Mouse (Mus musculus): Measurements from ENCODE around the gene Entpd6. TPM values are rescaled to one million over a fixed set of nuclear protein-coding genes. Genes with fewer than 3 reads are reported as not detected.

Gene Entpd6
- polyA plus RNA-seq (2015; fragmentation: Nextera tagmentation; extraction: Ambion mirVana): 23.5 and 24.2 TPM in 2 replicates

GRCm38 (mm10) chr2:150748854-150749253 is at the start of gene Entpd6:
Gene Entpd6, plus strand, starts transcription at chr2:150749042.
- H3K4me3 ChIP-seq (ENCODE audit: low read depth, low read length): peak within 1 kb of the TSS; percentile 62
- WGBS: under 1% methylated on average over 30 of the region's 30 CpGs
- no peaks in the 10 kb centered on the region for H3K9me3 ChIP-seq (ENCODE audit: control insufficient read depth, low read length)
- peak within 1 kb of the TSS; percentile 76 for H3K9ac ChIP-seq (ENCODE audit: low read length)
- peaks cover 4% of the 10 kb centered on the region for H3K4me1 ChIP-seq (replicated peaks; ENCODE audit: control insufficient read depth, insufficient read depth)
- peaks cover 5% of the 10 kb centered on the region; the same call in 1 of the 2 replicates for H3K36me3 ChIP-seq (ENCODE audit: control insufficient read depth, insufficient read depth, low read length)
- H3K27ac ChIP-seq (replicated peaks): peak within 1 kb of the TSS; percentile 88
- no peaks in the 10 kb centered on the region for H3K27me3 ChIP-seq (ENCODE audit: control insufficient read depth, insufficient read depth, low read length)
- ATAC-seq (ENCODE audit: low FRiP score, low TSS enrichment): peak; percentile 97
- peak within 1 kb of the TSS; percentile 100 for H3K4me2 ChIP-seq (replicated peaks; ENCODE audit: low read depth)
- TF ChIP-seq CTCF (IDR thresholded peaks at IDR 0.05; ENCODE audit: low read depth) (peak; percentile 93), EP300 (optimal IDR thresholded peaks at IDR 0.05) (no peak)
- peak; percentile 96 for DNase-seq (ENCODE audit: low spot score)

GRCm38 (mm10) chr2:150712167-150712674 is 36.6 kb upstream of the Entpd6 start:
- no peaks in the 10 kb centered on the region for H3K9me3 ChIP-seq (ENCODE audit: control insufficient read depth, low read length)
- no peak for ATAC-seq (ENCODE audit: low FRiP score, low TSS enrichment)
- H3K36me3 ChIP-seq (ENCODE audit: control insufficient read depth, insufficient read depth, low read length): no peaks in the 10 kb centered on the region
- H3K4me2 ChIP-seq (replicated peaks; ENCODE audit: low read depth): no peak overlapping the region
- H3K4me3 ChIP-seq (ENCODE audit: low read depth, low read length): no peak overlapping the region
- no peak for TF ChIP-seq CTCF (IDR thresholded peaks at IDR 0.05; ENCODE audit: low read depth)
- no peak for TF ChIP-seq EP300 (optimal IDR thresholded peaks at IDR 0.05)
- H3K4me1 ChIP-seq (replicated peaks; ENCODE audit: control insufficient read depth, insufficient read depth): no peaks in the 10 kb centered on the region
- H3K9ac ChIP-seq (ENCODE audit: low read length): no peak overlapping the region
- no peaks in the 10 kb centered on the region for H3K27me3 ChIP-seq (ENCODE audit: control insufficient read depth, insufficient read depth, low read length)
- no peak for DNase-seq (ENCODE audit: low spot score)
- H3K27ac ChIP-seq (replicated peaks): no peak overlapping the region
- 85% methylated on average over 4 of the region's 4 CpGs for WGBS

- no peak for ATAC-seq (ENCODE audit: low FRiP score, low TSS enrichment)
- no peak for TF ChIP-seq EP300 (optimal IDR thresholded peaks at IDR 0.05)
- TF ChIP-seq CTCF (IDR thresholded peaks at IDR 0.05; ENCODE audit: low read depth): no peak
- WGBS: 59% methylated on average over 11 of the region's 11 CpGs
Measured at GRCm38 (mm10) chr2:150735756-150736576, 12.9 kb upstream of the Entpd6 start.

GRCm38 (mm10) chr2:150737881-150738280 is 11.0 kb upstream of the Entpd6 start:
- 71% methylated on average over 9 of the region's 9 CpGs for WGBS

More at GRCm38 (mm10) chr2:150735756-150736576, 12.9 kb upstream of the Entpd6 start:
- no peak overlapping the region for H3K27ac ChIP-seq (replicated peaks)
- H3K27me3 ChIP-seq (ENCODE audit: control insufficient read depth, insufficient read depth, low read length): no peaks in the 10 kb centered on the region
- H3K9me3 ChIP-seq (ENCODE audit: control insufficient read depth, low read length): no peaks in the 10 kb centered on the region
- H3K4me3 ChIP-seq (ENCODE audit: low read depth, low read length): no peak overlapping the region
- H3K4me1 ChIP-seq (replicated peaks; ENCODE audit: control insufficient read depth, insufficient read depth): no peaks in the 10 kb centered on the region
- H3K4me2 ChIP-seq (replicated peaks; ENCODE audit: low read depth): no peak overlapping the region
- DNase-seq (ENCODE audit: low spot score): no peak
- H3K36me3 ChIP-seq (ENCODE audit: control insufficient read depth, insufficient read depth, low read length): no peaks in the 10 kb centered on the region
- H3K9ac ChIP-seq (ENCODE audit: low read length): no peak overlapping the region

GRCm38 (mm10) chr2:150740145-150740841 is 8.5 kb upstream of the Entpd6 start:
- Histone ChIP-seq H3K36me3 (ENCODE audit: control insufficient read depth, insufficient read depth, low read length) (no peaks in the 10 kb centered on the region), H3K27ac (replicated peaks) (no peak overlapping the region), H3K4me3 (ENCODE audit: low read depth, low read length) (no peak overlapping the region), H3K9me3 (ENCODE audit: control insufficient read depth, low read length) (no peaks in the 10 kb centered on the region), H3K4me2 (replicated peaks; ENCODE audit: low read depth) (no peak overlapping the region), H3K4me1 (replicated peaks; ENCODE audit: control insufficient read depth, insufficient read depth) (no peaks in the 10 kb centered on the region), H3K9ac (ENCODE audit: low read length) (no peak overlapping the region), H3K27me3 (ENCODE audit: control insufficient read depth, insufficient read depth, low read length) (no peaks in the 10 kb centered on the region)
- 60% methylated on average over 10 of the region's 10 CpGs for WGBS
- no peak for ATAC-seq (ENCODE audit: low FRiP score, low TSS enrichment)
- DNase-seq (ENCODE audit: low spot score): no peak
- TF ChIP-seq CTCF (IDR thresholded peaks at IDR 0.05; ENCODE audit: low read depth): no peak
- TF ChIP-seq EP300 (optimal IDR thresholded peaks at IDR 0.05): no peak

More at GRCm38 (mm10) chr2:150737881-150738280, 11.0 kb upstream of the Entpd6 start:
- no peak overlapping the region for H3K27ac ChIP-seq (replicated peaks)
- DNase-seq (ENCODE audit: low spot score): no peak
- no peak overlapping the region for H3K4me3 ChIP-seq (ENCODE audit: low read depth, low read length)
- TF ChIP-seq CTCF (IDR thresholded peaks at IDR 0.05; ENCODE audit: low read depth): no peak
- TF ChIP-seq EP300 (optimal IDR thresholded peaks at IDR 0.05): no peak
- no peaks in the 10 kb centered on the region for H3K27me3 ChIP-seq (ENCODE audit: control insufficient read depth, insufficient read depth, low read length)
- no peak for ATAC-seq (ENCODE audit: low FRiP score, low TSS enrichment)
- no peaks in the 10 kb centered on the region for H3K36me3 ChIP-seq (ENCODE audit: control insufficient read depth, insufficient read depth, low read length)
- no peak overlapping the region for H3K9ac ChIP-seq (ENCODE audit: low read length)
- H3K4me2 ChIP-seq (replicated peaks; ENCODE audit: low read depth): no peak overlapping the region
- no peaks in the 10 kb centered on the region for H3K9me3 ChIP-seq (ENCODE audit: control insufficient read depth, low read length)
- H3K4me1 ChIP-seq (replicated peaks; ENCODE audit: control insufficient read depth, insufficient read depth): no peaks in the 10 kb centered on the region
